Comparison of ENCODE assay signal across 7 mouse cellular contexts in the genomic region with DNA sequence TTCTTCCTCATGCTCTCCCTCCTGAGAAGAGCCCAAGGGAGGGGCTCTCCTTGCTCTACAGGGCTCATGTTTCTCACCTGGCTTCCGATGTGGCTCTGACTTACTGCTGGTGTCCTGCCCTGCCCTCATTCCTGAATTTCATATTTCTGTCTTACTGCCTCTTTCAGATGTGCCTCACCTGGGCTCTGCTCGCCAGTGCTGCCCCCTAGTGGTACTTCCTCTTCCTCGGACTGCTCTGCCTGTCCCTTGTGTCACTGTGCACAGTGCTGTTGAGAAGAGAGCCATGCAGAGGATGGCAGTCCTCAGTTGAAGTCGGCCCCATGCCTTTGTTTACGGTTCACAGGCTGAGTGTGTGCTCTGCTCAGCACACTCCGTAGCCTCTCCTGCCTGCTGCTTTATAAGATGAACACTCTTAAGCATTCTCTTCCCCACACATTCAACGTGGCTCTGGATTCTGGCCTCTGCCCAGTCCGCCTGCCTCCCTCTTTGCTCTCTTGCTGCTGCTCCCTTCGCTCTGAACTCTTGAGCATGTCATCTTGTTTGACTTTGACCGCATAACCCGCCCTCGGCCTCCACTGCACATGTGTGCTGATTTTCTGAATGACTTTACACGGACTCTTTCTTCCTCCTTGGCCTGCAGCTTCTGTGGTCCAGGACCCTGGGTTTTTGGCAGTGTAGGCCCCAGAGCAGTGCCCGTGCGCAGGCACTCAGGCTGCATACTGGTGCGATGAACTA.
DNase-seq lines count a peak whose midpoint lies in the region; ATAC-seq and TF ChIP-seq lines count a peak whose summit lies in the region.

No protein-coding gene starts in this region.

- no peak overlapping the region for H3K4me3 ChIP-seq in G1E (ENCODE audit: low read depth, low read length)
- no peak overlapping the region for H3K4me3 ChIP-seq in bone marrow, adult 2 months (replicated peaks; ENCODE audit: control insufficient read depth, low read depth, low read length)

- 73% methylated on average over 16 of the region's 16 CpGs for WGBS in bone marrow, adult 2 months

- peak; percentile 23 for DNase-seq in G1E (ENCODE audit: low spot score)
- peak; percentile 52 to 60 for DNase-seq in layer of hippocampus, postnatal 14 days (ENCODE audit: low spot score in 2 of 2)
- peak; percentile 73 for DNase-seq in lung, postnatal 25 days (ENCODE audit: low spot score)
- DNase-seq in spleen, postnatal 14 days (ENCODE audit: low spot score in 2 of 2) = peak; percentile 54 to 76

- H3K27me3 ChIP-seq in G1E (ENCODE audit: insufficient read depth, low read length) = no peaks in the 10 kb centered on the region

- peaks cover 8% of the 10 kb centered on the region for H3K4me1 ChIP-seq in G1E (ENCODE audit: insufficient read depth, low read depth, low read length)
- H3K4me1 ChIP-seq in bone marrow, adult 2 months (ENCODE audit: control insufficient read depth, insufficient read depth, low read length) = no peaks in the 10 kb centered on the region

- H3K36me3 ChIP-seq in G1E (replicated peaks) = peaks cover 53% of the 10 kb centered on the region

- no peaks in the 10 kb centered on the region for H3K9me3 ChIP-seq in G1E (replicated peaks)

- TF ChIP-seq POLR2A in bone marrow, adult 2 months (IDR thresholded peaks at IDR 0.05; ENCODE audit: borderline replicate concordance, control insufficient read depth, low read depth, low read length) = no peak

- no peak overlapping the region for H3K27ac ChIP-seq in bone marrow, adult 2 months (ENCODE audit: control insufficient read depth, insufficient read depth, low read depth, low read length, poor library complexity)

- ATAC-seq in G1E (ENCODE audit: extremely low read depth, insufficient number of reproducible peaks, low FRiP score, poor library complexity, severe bottlenecking) = no peak
- peak; percentile 58; the same call in 1 of the 2 replicates for ATAC-seq in erythroblast, adult 5-6 weeks (replicated peaks; ENCODE audit: low FRiP score, poor library complexity, severe bottlenecking)
- ATAC-seq in hematopoietic stem cell, adult 5-6 weeks (replicated peaks in 1 of 2; ENCODE audit: insufficient read depth in 1 of 2, low FRiP score in 2 of 2, low TSS enrichment in 1 of 2, low read depth in 1 of 2, poor library complexity in 2 of 2, severe bottlenecking in 2 of 2) = peak; percentile 34 to 58; a peak in 2 of 4 replicates

- TF ChIP-seq CTCF in G1E (IDR thresholded peaks at IDR 0.05; ENCODE audit: low read depth, low read length) = peak; percentile 82
- TF ChIP-seq CTCF in bone marrow, adult 2 months (IDR thresholded peaks at IDR 0.05; ENCODE audit: control insufficient read depth, insufficient read depth, low read length) = peak; percentile 95

Comparison
In these comparisons a context has a peak if more than half of its experiments do, and no peak if none do; other contexts are left out.
1. DNase-seq: peak in every context shown above with its lines; median percentile 73 in lung, postnatal 25 days; 65 in spleen, postnatal 14 days; 56 in layer of hippocampus, postnatal 14 days; 23 in G1E.